Mouse (Mus musculus) thymus, adult 2 months (tissue): Measurements from ENCODE around the gene Gcm1. TPM values are rescaled to one million over a fixed set of nuclear protein-coding genes. Genes with fewer than 3 reads are reported as not detected.
"Not testable (repeated sequence)": the region's sequence is repeated elsewhere in the genome, so short reads cannot be mapped to it uniquely, and the experiment has no call there.

Experiments used
- DNase-seq: peaks from one replicate; pipeline ENCODE4 v3.0.0; 2021
- H3K27ac ChIP-seq: fragments of 200-500 bp; 2 replicates; pipeline ENCODE4 v1.5.1; 2012; ENCODE audit warnings: low read length, control low read depth; ENCODE audit not compliant: control insufficient read depth, insufficient read depth
- H3K27me3 ChIP-seq: fragments of 200-500 bp; 2 replicates; pipeline ENCODE4 v1.6.1; 2012; ENCODE audit warnings: mild to moderate bottlenecking, low read length, moderate library complexity, mixed read lengths; ENCODE audit not compliant: control insufficient read depth, insufficient read depth
- H3K36me3 ChIP-seq: fragments of 200-500 bp; 2 replicates; pipeline ENCODE4 v1.6.1; 2012; ENCODE audit warnings: mild to moderate bottlenecking, low read length, moderate library complexity; ENCODE audit not compliant: control insufficient read depth, insufficient read depth
- H3K4me1 ChIP-seq: fragments of 200-500 bp; replicated peaks from 2 replicates; pipeline ENCODE4 v1.6.1; 2012; ENCODE audit warnings: low read length; ENCODE audit not compliant: control insufficient read depth, insufficient read depth
- H3K4me3 ChIP-seq: fragments of 200-500 bp; 2 replicates; pipeline ENCODE4 v1.5.1; 2012; ENCODE audit warnings: mild to moderate bottlenecking, low read length, control low read depth, moderate library complexity; ENCODE audit not compliant: control insufficient read depth, insufficient read depth
- CTCF ChIP-seq: fragments of 200-500 bp; IDR thresholded peaks from 2 replicates; pipeline ENCODE4 v1.5.1; 2012; ENCODE audit warnings: mild to moderate bottlenecking, control low read depth, low read length, moderate library complexity, borderline replicate concordance; ENCODE audit not compliant: control insufficient read depth, poor library complexity, insufficient read depth; ENCODE audit errors: extremely low read depth
- POLR2A ChIP-seq: fragments of 200-500 bp; IDR thresholded peaks from 2 replicates; pipeline ENCODE4 v1.6.1; 2012; ENCODE audit warnings: mild to moderate bottlenecking, low read length, control low read depth, moderate library complexity; ENCODE audit not compliant: control insufficient read depth, poor library complexity, insufficient read depth; ENCODE audit errors: extremely low read depth
- WGBS: fragments of 180-500 bp; shearing (Covaris S2); methylation state at CpG from one replicate; pipeline ENCODE4 v1.1.7; 2018; 5-methylcytosine and 5-hydroxymethylcytosine counted together
- polyA plus RNA-seq: library from polyadenylated mRNA; depleted of rRNA; stranded (reverse); fragments of >200 nt; gene quantifications from 2 replicates; pipeline ENCODE4 v1.2.3, GENCODE M21; 2012

Gene Gcm1
- polyA plus RNA-seq, 1 experiment: 0.20 TPM

GRCm38 (mm10) chr9:78059525-78060120 is 7.9 kb downstream of the Gcm1 start:
- TF ChIP-seq POLR2A (no peak), CTCF (no peak)
- no peaks in the 10 kb centered on the region for H3K4me1 ChIP-seq
- H3K4me3 ChIP-seq: no peak overlapping the region
- 89% methylated on average over 16 of the region's 16 CpGs for WGBS
- DNase-seq: no peak
- H3K27me3 ChIP-seq: no peaks in the 10 kb centered on the region
- H3K27ac ChIP-seq: no peak overlapping the region
- H3K36me3 ChIP-seq: no peaks in the 10 kb centered on the region

- 98% methylated on average over 9 of the region's 9 CpGs for WGBS
- Histone ChIP-seq H3K4me1 (no peaks in the 10 kb centered on the region), H3K4me3 (no peak overlapping the region), H3K27ac (no peak overlapping the region), H3K27me3 (no peaks in the 10 kb centered on the region), H3K36me3 (no peaks in the 10 kb centered on the region)
- DNase-seq: no peak
- no peak for TF ChIP-seq POLR2A
Observed at GRCm38 (mm10) chr9:78062392-78062791, 10.7 kb downstream of the Gcm1 start.

- no peak overlapping the region for H3K27ac ChIP-seq
- H3K4me1 ChIP-seq: no peaks in the 10 kb centered on the region
- 94% methylated on average over 10 of the region's 10 CpGs for WGBS
Observed at GRCm38 (mm10) chr9:78064121-78064520, 12.4 kb downstream of the Gcm1 start.

GRCm38 (mm10) chr9:78070496-78070895 is 18.8 kb downstream of the Gcm1 start:
- Histone ChIP-seq H3K4me3 (no peak overlapping the region), H3K27me3 (no peaks in the 10 kb centered on the region), H3K4me1 (peaks cover 4% of the 10 kb centered on the region; the same call in 1 of the 2 replicates), H3K27ac (no peak overlapping the region), H3K36me3 (no peaks in the 10 kb centered on the region)
- 38% methylated on average over 5 of the region's 5 CpGs for WGBS
- no peak for DNase-seq
- TF ChIP-seq CTCF (no peak), POLR2A (no peak)

More at GRCm38 (mm10) chr9:78064121-78064520, 12.4 kb downstream of the Gcm1 start:
- no peaks in the 10 kb centered on the region for H3K36me3 ChIP-seq
- DNase-seq: no peak
- H3K27me3 ChIP-seq: no peaks in the 10 kb centered on the region
- H3K4me3 ChIP-seq: no peak overlapping the region
- TF ChIP-seq CTCF (no peak), POLR2A (no peak)

- DNase-seq: no peak
- no peak for TF ChIP-seq CTCF
- H3K36me3 ChIP-seq: no peaks in the 10 kb centered on the region
- WGBS: 25% methylated on average over 4 of the region's 4 CpGs
- no peak overlapping the region for H3K4me3 ChIP-seq
- H3K4me1 ChIP-seq: peaks cover 4% of the 10 kb centered on the region; the same call in 1 of the 2 replicates
- H3K27ac ChIP-seq: no peak overlapping the region
- H3K27me3 ChIP-seq: no peaks in the 10 kb centered on the region
Observed at GRCm38 (mm10) chr9:78071626-78072025, 19.9 kb downstream of the Gcm1 start.

GRCm38 (mm10) chr9:78073291-78073690 is 21.6 kb downstream of the Gcm1 start:
- not testable (repeated sequence) for H3K36me3 ChIP-seq, DNase-seq, H3K4me1 ChIP-seq, H3K4me3 ChIP-seq, H3K27me3 ChIP-seq, H3K27ac ChIP-seq
- 67% methylated on average over 3 of the region's 3 CpGs for WGBS

- peaks cover 4% of the 10 kb centered on the region; the same call in 1 of the 2 replicates for H3K4me1 ChIP-seq
- 0 out of 2 replicates have a peak overlapping the region, but pooled peaks have one; percentile 14 for H3K4me3 ChIP-seq
- no peaks in the 10 kb centered on the region for H3K27me3 ChIP-seq
- 0 out of 2 replicates have a peak overlapping the region, but pooled peaks have one; percentile 31 for H3K27ac ChIP-seq
- 10% methylated on average over 13 of the region's 13 CpGs for WGBS
- no peak for DNase-seq
- H3K36me3 ChIP-seq: no peaks in the 10 kb centered on the region
- TF ChIP-seq POLR2A: no peak
- no peak for TF ChIP-seq CTCF
Observed at GRCm38 (mm10) chr9:78073713-78074340, 22.1 kb downstream of the Gcm1 start.
